Mouse (Mus musculus): ENCODE data around the gene Nxf1. TPM values are rescaled to one million over a fixed set of nuclear protein-coding genes. Genes with fewer than 3 reads are reported as not detected.
"Not testable (repeated sequence)": the region's sequence is repeated elsewhere in the genome, so short reads cannot be mapped to it uniquely, and the experiment has no call there.

Nxf1 gene
- 10 to 100 TPM; 32.5 to 33.2 TPM for total RNA-seq (2021)
- long read RNA-seq, experiment 1, full-length matches to known transcripts, result 20 of 37 reads
- long read RNA-seq, experiment 1, partial matches to known transcripts, result 14 of 37 reads
- long read RNA-seq, experiment 1, other reads (novel, unspliced or antisense), result 3 of 37 reads
- long read RNA-seq, experiment 2, full-length matches to known transcripts, result 13 of 21 reads
- long read RNA-seq, experiment 2, partial matches to known transcripts, result 3 of 21 reads
- long read RNA-seq, experiment 2, other reads (novel, unspliced or antisense), result 5 of 21 reads

GRCm38 (mm10) chr19:8756635-8757387, at the start of gene Nxf1:
Gene Nxf1, plus strand, starts transcription at chr19:8757073.
- DNase-seq, result peak; percentile 94
- intact Hi-C loops (cut with DNase I; ENCODE audit: low total_unique reads), result no loop called here

GRCm38 (mm10) chr19:8708954-8709353, 47.9 kb upstream of the Nxf1 start:
- DNase-seq, result no peak
- intact Hi-C loops (cut with DNase I; ENCODE audit: low total_unique reads), result no loop called here

DNA sequence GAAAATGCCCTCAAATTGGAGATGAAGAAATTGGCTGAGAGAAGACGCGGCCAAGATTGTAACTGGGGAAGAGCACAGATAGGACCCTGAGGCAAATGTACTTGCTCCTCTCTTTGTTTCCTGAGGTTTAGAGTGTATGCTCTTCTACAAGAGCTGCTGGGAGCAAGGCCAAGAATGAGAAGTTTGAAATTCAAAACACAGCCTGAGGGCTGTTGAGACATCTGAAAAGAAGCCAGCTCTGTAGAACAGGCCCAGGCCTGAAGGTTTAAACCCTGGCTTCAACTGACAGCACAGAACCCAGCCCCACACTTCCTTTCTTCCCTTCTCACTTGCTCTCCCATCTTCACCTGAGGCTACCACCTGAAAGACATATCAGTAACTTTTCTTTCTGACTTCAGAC, 46.8 kb upstream of the Nxf1 start:
- intact Hi-C loops (cut with DNase I; ENCODE audit: low total_unique reads), result no loop called here
- no peak for DNase-seq

- no peak for DNase-seq
- intact Hi-C loops (cut with DNase I; ENCODE audit: low total_unique reads), result no loop called here
Measured at GRCm38 (mm10) chr19:8711506-8711905, 45.4 kb upstream of the Nxf1 start.

DNA sequence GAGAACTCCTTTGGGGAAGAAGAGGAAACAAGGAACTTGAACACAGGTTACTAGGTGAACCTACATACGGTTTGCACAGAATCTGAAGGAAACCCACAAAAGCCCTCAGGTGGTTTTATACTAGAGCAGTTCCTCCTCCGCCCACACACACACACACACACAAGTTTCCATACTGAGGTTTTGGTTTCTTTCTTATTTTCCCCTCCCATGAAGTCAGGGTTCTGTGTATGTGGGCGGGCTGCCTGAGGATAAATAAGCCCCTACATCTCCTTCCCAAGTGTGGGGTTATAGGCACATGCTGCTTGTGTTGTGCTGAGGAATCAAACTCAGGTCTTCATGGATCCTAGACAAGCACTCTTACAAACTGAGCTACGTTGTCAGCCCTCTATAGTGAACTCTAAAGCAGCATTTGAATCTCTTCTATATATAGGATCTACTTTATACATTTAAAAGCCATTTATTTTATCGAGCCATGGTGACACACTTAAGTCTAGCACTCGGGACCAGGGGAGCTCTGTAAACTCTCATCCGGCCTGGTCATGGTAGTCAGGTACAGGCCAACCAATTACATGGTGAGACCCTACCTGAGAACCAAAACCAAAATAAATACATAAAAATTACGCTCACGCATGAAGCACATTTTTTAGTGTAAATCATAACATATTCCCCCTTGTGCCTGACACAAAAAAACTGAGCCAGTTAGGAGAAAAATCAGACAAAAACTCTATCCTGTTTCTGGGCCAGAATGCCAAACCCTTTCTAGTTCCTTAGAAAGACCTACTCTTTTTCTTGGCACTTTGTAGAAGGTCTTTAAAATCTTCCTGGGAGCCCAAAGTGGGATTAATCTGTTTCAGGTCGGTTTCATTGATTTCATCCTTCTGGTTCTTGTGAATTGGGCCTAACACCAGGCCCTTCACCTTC, 44.7 kb upstream of the Nxf1 start:
- intact Hi-C loops (cut with DNase I; ENCODE audit: low total_unique reads), result no loop called here
- DNase-seq, result no peak

- intact Hi-C loops (cut with DNase I; ENCODE audit: low total_unique reads), result no loop called here
Measured at GRCm38 (mm10) chr19:8712870-8713305, 44.0 kb upstream of the Nxf1 start.

DNA sequence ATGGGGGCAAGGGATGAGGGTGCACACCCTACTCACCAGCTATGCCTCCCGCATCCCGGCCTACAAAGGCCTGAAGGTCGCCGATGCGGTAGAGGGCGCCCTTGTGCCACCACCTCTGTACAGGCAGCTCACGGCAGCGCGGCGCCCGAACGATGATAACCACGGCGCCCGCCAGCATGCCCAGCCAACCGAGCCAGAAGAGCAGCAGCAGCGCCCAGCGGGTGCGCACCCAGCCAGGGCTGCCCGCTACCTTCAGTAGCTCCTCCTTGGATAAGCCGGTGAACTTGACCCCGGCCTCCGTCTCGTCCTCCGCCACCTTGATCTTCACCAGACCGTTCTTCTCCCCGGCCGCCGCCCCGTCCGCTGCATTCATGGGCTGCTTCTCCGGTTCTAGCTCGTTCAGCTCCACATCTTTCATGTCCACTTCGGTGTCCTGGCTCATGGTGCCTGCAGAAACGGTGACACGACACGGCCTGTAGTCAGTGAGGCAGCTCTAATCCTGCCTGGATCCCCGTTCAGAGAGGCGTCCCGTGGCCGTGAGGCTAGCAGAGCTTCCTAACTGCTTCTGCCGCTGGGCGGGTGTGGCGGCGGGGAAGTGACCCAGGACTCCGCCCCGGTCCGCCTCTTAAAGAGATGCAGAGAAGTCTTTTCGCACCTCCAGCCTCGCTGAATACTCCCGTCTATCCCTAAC, 43.4 kb upstream of the Nxf1 start:
- DNase-seq, result peak; percentile 92
- intact Hi-C loops (cut with DNase I; ENCODE audit: low total_unique reads), result no loop called here

More at GRCm38 (mm10) chr19:8712870-8713305, 44.0 kb upstream of the Nxf1 start:
- peak; percentile 71 for DNase-seq

DNA sequence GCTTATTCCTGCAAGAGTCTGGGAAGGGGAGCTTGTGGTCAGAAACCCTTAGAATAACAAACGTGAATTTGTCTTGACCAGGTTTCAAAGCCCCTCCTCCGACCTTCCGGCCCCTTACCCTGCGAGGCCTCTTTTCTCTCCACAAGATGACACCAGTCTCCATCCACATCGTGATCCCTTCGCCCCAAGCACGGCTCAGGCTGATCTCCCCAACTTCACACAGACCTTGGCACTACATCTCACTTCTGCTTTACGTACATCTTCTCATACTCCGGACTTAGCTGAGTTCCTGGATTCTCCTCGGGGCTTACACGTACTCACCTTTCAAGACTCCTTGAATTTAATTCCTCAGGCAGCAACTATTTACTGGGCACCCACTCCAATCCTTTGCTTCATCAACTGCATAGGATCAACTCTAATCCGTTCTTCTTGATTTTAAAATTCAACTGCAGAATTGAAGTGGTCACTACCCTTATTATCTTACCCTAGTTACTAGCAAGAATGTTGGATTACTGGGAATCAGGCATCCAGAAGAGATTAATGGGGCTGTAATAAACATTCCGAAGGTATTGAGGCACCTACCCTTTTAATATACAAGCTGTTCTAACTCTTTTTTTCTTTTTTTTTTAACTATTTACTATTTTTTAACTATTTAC, 42.7 kb upstream of the Nxf1 start:
- intact Hi-C loops (cut with DNase I; ENCODE audit: low total_unique reads), result no loop called here
- no peak for DNase-seq

DNA sequence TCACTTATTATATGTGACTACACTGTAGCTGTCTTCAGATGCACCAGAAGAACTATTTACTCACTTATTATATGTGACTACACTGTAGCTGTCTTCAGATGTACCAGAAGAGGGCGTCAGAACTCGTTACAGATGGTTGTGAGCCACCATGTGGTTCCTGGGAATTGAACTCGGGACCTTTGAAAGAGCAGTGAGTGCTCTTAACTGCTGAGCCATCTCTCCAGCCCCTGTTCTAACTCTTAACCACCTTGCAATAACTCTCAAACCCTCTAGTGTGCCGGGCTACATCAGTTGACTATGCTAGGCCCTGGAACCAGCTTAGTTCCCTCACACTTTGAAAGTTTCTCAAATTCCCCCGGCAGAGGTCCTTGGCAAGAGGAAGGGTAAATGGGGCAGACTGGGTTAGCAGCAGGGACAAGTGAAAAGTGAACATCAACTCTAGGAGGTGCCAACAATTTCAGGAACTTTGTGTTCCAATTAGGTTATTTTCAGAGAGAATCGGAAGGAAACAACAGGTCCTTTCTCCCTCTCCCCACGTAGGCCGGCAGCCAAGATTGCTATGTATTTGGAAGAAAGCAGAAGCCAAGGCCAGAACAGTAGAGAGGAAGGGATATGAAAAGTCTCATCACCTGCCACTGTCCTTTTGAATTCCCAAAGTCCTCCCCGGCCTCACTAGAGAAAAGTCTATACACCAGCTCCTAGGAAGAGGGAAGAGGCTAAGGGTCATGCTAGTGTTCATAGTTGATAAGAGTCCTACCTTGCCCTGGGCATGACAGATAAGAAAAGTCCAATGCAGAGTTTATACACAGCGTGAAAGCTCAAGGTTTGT, 42.0 kb upstream of the Nxf1 start:
- intact Hi-C loops (cut with DNase I; ENCODE audit: low total_unique reads), result no loop called here
- DNase-seq, result no peak

DNA sequence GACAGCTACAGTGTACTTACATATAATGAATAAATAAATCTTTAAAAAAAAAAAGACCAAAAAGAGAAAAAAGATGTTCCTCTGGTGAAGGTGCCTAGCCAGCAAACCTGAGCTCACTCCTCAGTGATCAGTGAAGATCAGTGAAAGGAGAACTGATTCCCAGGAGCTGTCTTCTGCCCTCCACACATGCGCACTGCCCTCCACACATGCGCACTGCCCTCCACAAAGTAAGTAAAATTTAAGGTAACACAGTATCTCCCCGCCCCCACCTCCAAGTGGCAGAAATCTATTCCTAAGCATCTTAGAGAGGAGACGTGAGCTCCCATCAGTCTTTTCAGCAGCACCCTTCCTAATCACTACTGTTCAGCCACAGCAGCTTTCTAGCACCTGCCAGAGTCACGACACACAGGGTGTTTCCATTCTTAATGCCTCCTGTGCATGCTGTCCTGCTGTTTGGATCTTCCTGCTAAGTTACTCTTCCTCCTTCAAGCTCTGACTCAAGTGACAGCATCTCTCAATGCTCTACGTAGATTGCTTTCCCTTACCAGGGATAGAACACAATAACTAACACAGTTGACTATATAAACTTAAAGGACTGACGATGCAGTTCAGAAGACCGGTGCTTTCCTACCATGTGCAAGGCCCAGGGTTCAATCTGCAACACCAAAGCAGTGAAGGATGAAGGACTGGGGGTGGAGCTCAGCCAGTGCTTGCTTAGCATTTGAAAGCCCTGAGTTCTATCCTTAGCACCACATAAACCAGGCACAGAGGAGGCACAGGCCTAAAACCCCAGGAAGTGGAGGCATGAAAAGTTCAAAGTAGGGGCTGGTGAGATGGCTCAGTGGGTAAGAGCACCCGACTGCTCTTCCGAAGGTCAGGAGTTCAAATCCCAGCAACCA, 40.8 kb upstream of the Nxf1 start:
- DNase-seq, result no peak
- intact Hi-C loops (cut with DNase I; ENCODE audit: low total_unique reads), result no loop called here

- intact Hi-C loops (cut with DNase I; ENCODE audit: low total_unique reads), result no loop called here
- DNase-seq, result no peak
Measured at GRCm38 (mm10) chr19:8716767-8717475, 40.0 kb upstream of the Nxf1 start.

DNA sequence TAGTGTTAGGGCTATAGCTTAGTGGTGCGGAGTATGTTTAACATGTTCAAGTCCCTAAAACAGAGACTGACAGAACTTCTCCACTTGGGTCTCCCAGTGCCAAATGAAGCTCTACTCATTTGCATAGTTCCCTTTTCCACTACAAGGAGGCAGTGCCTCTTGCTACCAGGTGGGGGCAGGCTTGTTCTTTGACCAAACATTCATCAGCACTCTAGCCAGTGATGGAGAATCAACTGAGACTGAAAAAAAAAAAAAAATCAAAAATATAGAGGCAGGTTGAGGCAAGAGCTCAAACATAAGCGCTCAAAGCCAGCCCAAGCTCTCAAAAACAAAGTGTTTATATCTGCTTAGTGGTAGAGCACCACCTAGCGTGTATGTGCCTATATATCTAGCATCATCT, 38.5 kb upstream of the Nxf1 start:
- intact Hi-C loops (cut with DNase I; ENCODE audit: low total_unique reads), result no loop called here
- DNase-seq, result peak; percentile 58

DNA sequence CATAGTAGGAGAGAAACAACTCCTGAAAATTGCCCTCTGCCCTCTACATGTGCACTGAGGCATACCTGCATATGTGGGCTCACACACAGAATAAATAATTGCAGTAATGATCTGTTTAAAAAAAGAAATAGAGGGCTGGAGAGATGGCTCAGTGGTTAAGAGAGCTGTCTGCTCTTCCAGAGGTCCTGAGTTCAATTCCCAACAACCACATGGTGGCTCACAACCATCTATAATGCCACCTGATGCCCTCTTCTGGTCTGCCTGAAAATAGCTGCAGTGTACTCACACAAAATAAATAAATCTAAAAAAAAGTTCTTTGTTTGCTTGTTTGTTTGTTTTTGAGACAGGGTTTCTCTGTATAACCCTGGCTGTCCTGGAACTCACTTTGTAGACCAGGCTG, 37.8 kb upstream of the Nxf1 start:
- DNase-seq; intact Hi-C loops (cut with DNase I; ENCODE audit: low total_unique reads): not testable (repeated sequence)

- DNase-seq, result no peak
- intact Hi-C loops (cut with DNase I; ENCODE audit: low total_unique reads), result no loop called here
Measured at GRCm38 (mm10) chr19:8721378-8721777, 35.5 kb upstream of the Nxf1 start.

DNA sequence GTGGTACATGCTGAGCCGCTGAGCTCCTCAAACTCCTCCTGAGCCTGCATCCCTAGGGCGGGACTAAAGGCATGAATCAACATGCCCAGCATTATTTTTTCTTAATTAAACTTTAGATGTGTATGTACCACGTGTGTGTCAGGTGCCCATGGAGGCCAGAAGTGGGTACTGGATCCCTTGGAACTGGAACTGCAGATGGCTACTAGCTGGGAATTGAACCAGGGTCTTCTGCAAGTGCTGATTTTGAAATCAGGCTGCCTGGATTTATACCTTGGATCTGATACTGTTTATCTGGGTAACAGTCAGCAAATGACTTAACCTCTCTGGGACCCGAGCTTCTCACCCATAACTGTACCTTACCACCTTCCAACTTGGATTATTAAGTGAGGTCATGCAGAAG, 34.9 kb upstream of the Nxf1 start:
- intact Hi-C loops (cut with DNase I; ENCODE audit: low total_unique reads), result no loop called here
- no peak for DNase-seq

- intact Hi-C loops (cut with DNase I; ENCODE audit: low total_unique reads), result no loop called here
- no peak for DNase-seq
Measured at GRCm38 (mm10) chr19:8722559-8722906, 34.3 kb upstream of the Nxf1 start.

Data from gastrocnemius, postnatal 14 days (tissue).